8 mouse cellular contexts compared by ENCODE assay signal in the genomic region with DNA sequence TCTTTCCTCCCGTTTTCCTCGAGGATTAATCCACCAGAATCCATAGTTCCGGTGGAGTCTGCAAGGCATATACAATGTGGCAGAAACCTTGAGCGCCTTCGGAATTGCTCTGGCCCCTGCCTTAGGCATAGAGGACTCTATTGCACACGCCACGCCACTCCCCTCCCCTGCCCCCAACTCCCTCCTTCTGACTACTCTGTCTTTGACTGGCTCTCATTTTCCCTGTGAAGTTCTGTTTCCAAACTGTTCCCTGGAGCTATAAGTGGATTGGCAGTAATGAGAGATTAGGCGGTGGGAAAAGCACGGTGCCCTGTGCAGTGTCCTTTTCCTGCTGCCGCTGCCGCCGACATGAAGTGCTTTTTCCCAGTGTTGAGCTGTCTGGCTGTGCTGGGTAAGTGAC. TPM values are rescaled to one million over a fixed set of nuclear protein-coding genes. Genes with fewer than 3 reads are reported as not detected.
DNase-seq lines count a peak whose midpoint lies in the region; ATAC-seq lines count a peak whose summit lies in the region.

No protein-coding gene starts in this region.

- H3K4me3 ChIP-seq in erythroblast, embryonic 14.5 days (replicated peaks), result peak overlapping the region; percentile 81
- H3K4me3 ChIP-seq in intestine, embryonic 15.5 days (replicated peaks), result peak overlapping the region; percentile 75

- ATAC-seq in intestine, embryonic 15.5 days, result peak; percentile 56

- H3K4me2 ChIP-seq in intestine, embryonic 15.5 days (replicated peaks), result peak overlapping the region; percentile 97

- peaks cover 66% of the 10 kb centered on the region for H3K4me1 ChIP-seq in erythroblast, embryonic 14.5 days (ENCODE audit: control insufficient read depth)
- peaks cover 42% of the 10 kb centered on the region for H3K4me1 ChIP-seq in intestine, embryonic 15.5 days (replicated peaks)

- no peaks in the 10 kb centered on the region for H3K9me3 ChIP-seq in erythroblast, embryonic 14.5 days (ENCODE audit: control insufficient read depth, low read length)
- no peaks in the 10 kb centered on the region for H3K9me3 ChIP-seq in intestine, embryonic 15.5 days

- H3K27ac ChIP-seq in intestine, embryonic 15.5 days, result peak overlapping the region; percentile 52

- intact Hi-C loops in heart, postnatal 25 days (cut with DNase I), result no loop called here

- under 1% methylated on average over 12 of the region's 12 CpGs for WGBS in intestine, embryonic 15.5 days

- peaks cover 3% of the 10 kb centered on the region for H3K36me3 ChIP-seq in erythroblast, embryonic 14.5 days (ENCODE audit: control insufficient read depth)
- H3K36me3 ChIP-seq in intestine, embryonic 15.5 days, result no peaks in the 10 kb centered on the region

- peak overlapping the region; percentile 68; the same call in 1 of the 2 replicates for H3K9ac ChIP-seq in intestine, embryonic 15.5 days

- peaks cover 12% of the 10 kb centered on the region; the same call in 1 of the 2 replicates for H3K27me3 ChIP-seq in erythroblast, embryonic 14.5 days (ENCODE audit: control insufficient read depth)
- H3K27me3 ChIP-seq in intestine, embryonic 15.5 days (replicated peaks), result no peaks in the 10 kb centered on the region

- DNase-seq in heart, adult 11 months, result peak; percentile 87
- no peak for DNase-seq in heart, postnatal 25 days (ENCODE audit: low spot score)
- DNase-seq in lung, postnatal 36 days, result peak; percentile 31
- no peak for DNase-seq in urinary bladder, postnatal 4 days (ENCODE audit: low spot score in 2 of 2)
- DNase-seq in ovary, adult 18-20 months (ENCODE audit: low spot score), result no peak
- no peak for DNase-seq in B cell, adult 2 months

RNA-seq across cellular contexts. Expression of gene Igsf3, which starts 1.2 kb away (rescaled TPM):
- 10 to 100 TPM; 11.6 to 12.5 TPM for total RNA-seq in heart, postnatal 25 days (2021)
- 0.12 and 0.14 TPM in 2 replicates for polyA plus RNA-seq in erythroblast, embryonic 14.5 days (2012)
- 21.3 and 22.4 TPM in 2 replicates for polyA plus RNA-seq in intestine, embryonic 15.5 days (2015; fragmentation: Nextera tagmentation; extraction: Ambion mirVana)

Comparison
In these comparisons a context has a peak if more than half of its experiments do, and no peak if none do; other contexts are left out.
1. DNase-seq: peak in heart, adult 11 months (single experiment) and lung, postnatal 36 days (single experiment); none in heart, postnatal 25 days (single experiment), urinary bladder, postnatal 4 days (0 of 2), ovary, adult 18-20 months (single experiment) and B cell, adult 2 months (0 of 2).
2. RNA of gene Igsf3, which starts 1.2 kb away (polyA plus RNA-seq): 21.3 to 22.4 TPM in intestine, embryonic 15.5 days; 0.12 to 0.14 TPM in erythroblast, embryonic 14.5 days; every median in the first group is over 10 times any median in the second.